Mouse (Mus musculus) embryonic facial prominence, embryonic 14.5 days (tissue): ENCODE results near the gene Dtx3l. TPM values are rescaled to one million over a fixed set of nuclear protein-coding genes. Genes with fewer than 3 reads are reported as not detected.
A peak's percentile ranks its signal among the peaks of the same experiment; 100 is the strongest.
"Not testable (repeated sequence)": the region's sequence is repeated elsewhere in the genome, so short reads cannot be mapped to it uniquely, and the experiment has no call there.

Experiments used
- ATAC-seq: fragments of 200-750 bp; cut with Nextera tagmentation; 2 replicates; pipeline ENCODE4 v1.8.0; 2017; ENCODE audit warnings: low read depth, moderate number of reproducible peaks, moderate TSS enrichment
- DNase-seq: peaks from one replicate; pipeline ENCODE4 v3.0.0-alpha.2; 2015; ENCODE audit warnings: low spot score
- H3K27ac ChIP-seq: fragments of 300-500 bp; sonication (generic); replicated peaks from 2 replicates; pipeline ENCODE4 v1.5.1; 2014; ENCODE audit warnings: low read depth, mild to moderate bottlenecking, low read length, moderate library complexity
- H3K27me3 ChIP-seq: fragments of 300-500 bp; sonication (generic); replicated peaks from 2 replicates; pipeline ENCODE4 v1.6.1; 2014; ENCODE audit warnings: low read length; ENCODE audit not compliant: control insufficient read depth, insufficient read depth
- H3K36me3 ChIP-seq: fragments of 300-500 bp; sonication (generic); 2 replicates; pipeline ENCODE4 v1.6.1; 2014; ENCODE audit warnings: low read length, mixed read lengths; ENCODE audit not compliant: control insufficient read depth, insufficient read depth
- H3K4me1 ChIP-seq: fragments of 300-500 bp; sonication (generic); 2 replicates; pipeline ENCODE4 v1.6.1; 2014; ENCODE audit warnings: antibody characterized with exemption, low read length; ENCODE audit not compliant: control insufficient read depth, insufficient read depth
- H3K4me2 ChIP-seq: fragments of 300-500 bp; sonication (generic); 2 replicates; pipeline ENCODE4 v1.6.1; 2014; ENCODE audit warnings: low read depth, mild to moderate bottlenecking, low read length, moderate library complexity, mixed read lengths
- H3K4me3 ChIP-seq: fragments of 300-500 bp; sonication (generic); 2 replicates; pipeline ENCODE4 v1.5.1; 2014; ENCODE audit warnings: low read depth, mild to moderate bottlenecking, low read length
- H3K9ac ChIP-seq: fragments of 300-500 bp; sonication (generic); 2 replicates; pipeline ENCODE4 v1.6.1; 2014; ENCODE audit warnings: low read depth, mild to moderate bottlenecking, low read length, moderate library complexity, mixed read lengths
- H3K9me3 ChIP-seq: fragments of 300-500 bp; sonication (generic); 2 replicates; pipeline ENCODE4 v1.6.1; 2016; ENCODE audit warnings: low read length; ENCODE audit not compliant: control insufficient read depth
- WGBS: fragments of 180-500 bp; shearing (Covaris S2); extraction: QIAGEN DNeasy Blood & Tissue Kit; methylation state at CpG from one replicate; pipeline ENCODE4 v1.1.7; 2014; 5-methylcytosine and 5-hydroxymethylcytosine counted together
- polyA plus RNA-seq: library from polyadenylated mRNA; unstranded; fragments of >200 nt; fragmentation: Nextera tagmentation; extraction: Ambion mirVana; gene quantifications from 2 replicates; pipeline ENCODE4 v1.2.1, GENCODE M21; 2014

Dtx3l gene
- polyA plus RNA-seq, result 4.3 and 4.5 TPM in 2 replicates

DNA sequence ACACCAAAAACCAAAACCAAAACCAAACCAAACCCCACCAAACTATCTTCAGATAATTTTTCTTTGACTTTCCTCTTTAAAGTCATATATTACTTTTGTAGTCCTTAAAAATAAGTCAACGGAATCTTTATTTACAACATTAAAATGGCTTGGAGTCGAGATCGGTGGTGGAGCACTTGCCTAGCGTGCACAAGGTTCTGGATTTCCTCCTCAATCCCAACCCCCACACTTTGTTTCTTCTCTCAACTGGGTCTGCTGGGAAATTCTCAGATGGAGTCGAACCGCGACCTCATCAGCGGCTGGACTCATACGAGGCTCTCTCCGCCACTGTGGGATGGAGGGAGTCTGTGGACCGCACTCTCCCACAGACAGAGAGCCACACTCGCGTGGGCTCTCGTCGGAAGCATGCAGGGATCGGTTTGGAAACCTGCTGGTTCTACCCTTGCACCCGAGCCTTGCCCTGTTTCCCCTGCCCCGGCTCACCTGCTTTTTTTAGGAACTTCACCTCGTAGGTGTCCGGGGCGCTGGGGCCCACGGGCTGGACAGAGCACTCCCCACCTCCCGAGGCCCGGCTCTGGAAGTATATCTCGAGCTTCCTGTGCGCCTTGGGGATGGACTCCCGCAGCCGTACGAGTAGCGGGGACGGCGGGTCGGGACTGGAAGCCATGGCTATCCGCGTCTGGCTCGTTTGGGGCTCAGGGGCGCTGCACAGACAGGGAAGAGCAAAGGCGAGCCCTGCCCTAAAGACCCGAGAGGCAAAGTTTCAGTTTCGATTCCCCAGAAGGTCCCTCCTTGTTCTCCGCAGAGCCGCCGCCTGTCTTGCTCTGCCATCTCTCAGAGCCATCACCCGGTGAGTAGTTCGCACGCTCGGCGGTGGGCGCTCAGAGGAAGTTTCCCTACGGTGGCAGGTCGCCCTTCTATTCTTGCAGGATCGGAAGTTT is at the start of gene Dtx3l, which contains the start of gene Parp9:
Gene Dtx3l (minus strand): TSS at position 941 of the 941 bp plus-strand sequence.
Gene Parp9 (plus strand): TSS at position 260 of the 941 bp plus-strand sequence.
- Histone ChIP-seq H3K36me3 (no peaks in the 10 kb centered on the region), H3K9me3 (no peaks in the 10 kb centered on the region), H3K4me2 (peak within 1 kb of the TSS; percentile 73), H3K4me3 (peak within 1 kb of the TSS; percentile 61), H3K27me3 (no peaks in the 10 kb centered on the region), H3K4me1 (peaks cover 3% of the 10 kb centered on the region; the same call in 1 of the 2 replicates), H3K27ac (no peak within 1 kb of the TSS), H3K9ac (peak within 1 kb of the TSS; percentile 66)
- peak; percentile 45 for DNase-seq
- peak; percentile 54 for ATAC-seq
- WGBS, result 2% methylated on average over 52 of the region's 52 CpGs

DNA sequence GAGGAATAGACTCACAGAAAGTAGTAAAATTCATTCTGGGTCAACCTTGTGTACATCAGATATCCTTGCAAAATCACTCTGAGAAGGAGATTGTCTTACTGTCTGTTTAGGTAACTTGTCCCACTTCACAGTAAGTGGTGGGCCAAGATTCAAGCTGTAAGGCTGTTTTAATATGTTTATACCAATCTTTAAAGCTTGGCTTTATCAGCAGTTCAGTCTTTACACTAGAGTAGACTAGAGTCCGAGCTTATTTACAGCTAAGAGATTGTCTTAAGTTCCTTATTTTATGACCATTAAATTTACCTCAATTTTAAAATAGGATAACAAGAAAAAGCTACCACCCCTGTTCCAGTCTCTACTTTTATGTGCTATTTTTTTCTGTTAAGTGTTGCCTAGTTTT is 49.0 kb upstream of the Dtx3l start:
- 92% methylated on average over 1 of the region's 1 CpGs for WGBS
- H3K9me3 ChIP-seq, result no peaks in the 10 kb centered on the region
- H3K4me2 ChIP-seq, result no peak overlapping the region
- peaks cover 5% of the 10 kb centered on the region; the same call in 1 of the 2 replicates for H3K36me3 ChIP-seq
- H3K27me3 ChIP-seq, result no peaks in the 10 kb centered on the region
- no peak overlapping the region for H3K27ac ChIP-seq
- ATAC-seq (no peak), DNase-seq (no peak)
- no peak overlapping the region for H3K9ac ChIP-seq
- no peak overlapping the region for H3K4me3 ChIP-seq
- peaks cover 7% of the 10 kb centered on the region for H3K4me1 ChIP-seq

DNA sequence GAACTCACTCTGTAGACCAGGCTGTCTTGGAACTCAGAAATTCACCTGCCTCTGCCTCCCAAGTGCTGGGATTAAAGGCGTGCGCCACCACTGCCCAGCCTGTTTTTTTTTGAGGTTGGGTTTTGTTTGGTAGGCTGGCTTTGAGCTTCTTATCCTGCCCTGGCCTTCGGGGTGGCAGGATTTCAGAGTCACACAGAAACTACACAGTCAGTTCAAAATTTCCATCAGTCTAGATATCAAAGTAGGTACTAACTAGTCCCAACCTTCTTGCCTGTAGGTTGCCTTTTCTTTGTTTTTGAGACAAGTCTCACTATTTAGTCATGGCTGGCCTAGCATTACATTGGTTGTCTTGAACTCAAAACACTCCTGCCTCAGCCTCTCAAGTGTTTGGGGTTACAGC is 45.5 kb upstream of the Dtx3l start:
- Histone ChIP-seq H3K27me3 (no peaks in the 10 kb centered on the region), H3K4me3 (peak overlapping the region; percentile 79), H3K36me3 (peaks cover 3% of the 10 kb centered on the region; the same call in 1 of the 2 replicates), H3K4me2 (peak overlapping the region; percentile 74), H3K4me1 (peaks cover 7% of the 10 kb centered on the region), H3K9me3 (no peaks in the 10 kb centered on the region), H3K9ac (0 out of 2 replicates have a peak overlapping the region, but pooled peaks have one; percentile 95), H3K27ac (no peak overlapping the region)
- ATAC-seq (no peak), DNase-seq (no peak)
- 71% methylated on average over 3 of the region's 3 CpGs for WGBS

DNA sequence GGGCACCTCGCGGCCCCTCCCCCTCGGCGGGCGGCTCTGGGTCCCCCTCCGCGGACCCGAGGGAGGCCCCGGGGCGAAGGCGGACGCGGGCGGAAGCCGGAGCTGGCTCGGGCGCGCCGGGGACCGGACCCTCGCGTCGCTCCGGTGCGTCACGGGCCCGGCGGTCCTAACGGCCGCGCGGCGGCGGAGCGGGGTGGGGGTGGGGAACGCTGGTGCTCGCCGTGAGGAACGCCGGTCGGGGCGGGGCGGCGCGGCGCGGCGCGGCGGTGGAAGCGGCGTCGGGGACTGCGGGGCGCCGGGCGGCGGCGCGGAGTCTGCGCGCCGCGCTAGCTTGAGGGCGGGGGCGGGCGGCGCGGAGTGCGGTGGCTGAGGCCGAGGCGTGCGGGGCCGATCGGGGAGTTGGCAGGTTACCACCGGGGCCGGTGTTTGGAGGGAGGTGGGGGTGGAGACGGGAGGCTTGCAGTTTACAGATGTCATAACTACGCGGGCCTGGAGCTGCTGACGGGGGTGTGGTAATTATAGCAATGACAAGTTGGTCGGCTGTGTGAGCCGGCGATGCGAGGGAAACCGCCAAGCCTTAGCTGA is 44.7 kb upstream of the Dtx3l start:
- Histone ChIP-seq H3K9me3 (no peaks in the 10 kb centered on the region), H3K27me3 (no peaks in the 10 kb centered on the region), H3K4me3 (peak overlapping the region; percentile 79), H3K4me2 (peak overlapping the region; percentile 74), H3K27ac (peak overlapping the region; percentile 99), H3K9ac (peak overlapping the region; percentile 95), H3K36me3 (no peaks in the 10 kb centered on the region), H3K4me1 (peaks cover 7% of the 10 kb centered on the region)
- DNase-seq (peak; percentile 85), ATAC-seq (peak; percentile 70)
- WGBS, result 0% methylated on average over 18 of the region's 86 CpGs

DNA sequence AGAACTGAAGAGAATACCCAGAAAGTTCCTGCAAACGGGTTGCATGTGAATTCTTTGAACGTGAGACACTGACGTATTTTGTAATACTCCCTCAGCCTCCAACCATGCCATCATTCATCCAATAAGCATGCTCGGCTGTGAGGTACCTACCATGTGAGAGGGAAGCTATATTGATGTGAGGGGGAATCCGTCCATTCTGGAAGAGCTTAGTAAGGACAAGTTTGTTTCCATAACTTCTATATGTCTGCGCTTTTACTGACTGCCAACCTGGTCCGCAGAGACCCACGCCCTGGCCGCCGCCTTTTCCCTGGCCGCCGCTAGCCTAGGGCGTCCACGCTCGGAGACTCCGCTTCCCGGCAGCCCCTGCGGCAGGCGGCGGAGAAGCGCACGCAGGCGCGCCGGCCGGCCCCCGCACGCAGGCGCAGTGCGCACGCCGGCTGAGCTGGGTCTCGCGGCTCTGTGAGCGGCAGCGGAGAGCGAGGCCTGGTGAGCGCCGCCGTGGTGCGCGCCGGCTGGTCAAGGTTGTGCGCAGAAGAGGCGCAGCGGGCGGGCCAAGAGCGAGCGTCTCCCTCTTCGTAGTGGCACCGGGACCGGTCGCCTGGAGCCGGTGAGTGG is 44.1 kb upstream of the Dtx3l start:
- no peaks in the 10 kb centered on the region for H3K27me3 ChIP-seq
- H3K9me3 ChIP-seq, result no peaks in the 10 kb centered on the region
- no peaks in the 10 kb centered on the region for H3K36me3 ChIP-seq
- peak overlapping the region; percentile 79 for H3K4me3 ChIP-seq
- peak; percentile 96 for DNase-seq
- peak overlapping the region; percentile 74 for H3K4me2 ChIP-seq
- H3K27ac ChIP-seq, result peak overlapping the region; percentile 99
- WGBS, result 0% methylated on average over 22 of the region's 54 CpGs
- H3K4me1 ChIP-seq, result peaks cover 7% of the 10 kb centered on the region
- peak; percentile 96 for ATAC-seq
- peak overlapping the region; percentile 95 for H3K9ac ChIP-seq

DNA sequence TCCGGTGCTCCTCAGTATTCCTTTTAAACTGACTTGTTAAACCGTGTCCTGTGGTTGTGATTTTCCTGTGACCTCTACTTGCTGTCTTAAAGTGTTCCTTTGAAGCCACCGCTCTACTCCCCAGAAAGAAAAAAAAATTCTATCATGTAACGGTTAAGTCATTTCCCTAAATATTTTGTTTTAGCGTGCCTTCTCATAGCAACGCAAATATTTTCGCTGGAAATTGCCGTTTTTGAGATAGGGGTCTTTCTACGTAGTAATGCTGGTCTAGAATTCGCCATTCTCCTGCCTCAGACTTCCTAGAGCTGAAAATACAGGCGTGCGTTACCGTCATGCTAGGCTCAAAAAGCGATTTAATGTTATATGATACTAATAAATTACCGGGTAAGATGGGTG is 43.6 kb upstream of the Dtx3l start:
- Histone ChIP-seq H3K36me3 (no peaks in the 10 kb centered on the region), H3K27me3 (no peaks in the 10 kb centered on the region), H3K4me3 (peak overlapping the region; percentile 79), H3K9me3 (no peaks in the 10 kb centered on the region), H3K9ac (peak overlapping the region; percentile 95), H3K27ac (peak overlapping the region; percentile 99; the same call in 1 of the 2 replicates), H3K4me1 (peaks cover 7% of the 10 kb centered on the region), H3K4me2 (peak overlapping the region; percentile 74)
- WGBS, result 2% methylated on average over 15 of the region's 15 CpGs
- DNase-seq, result peak; percentile 8
- peak; percentile 1; the same call in 1 of the 2 replicates for ATAC-seq

DNA sequence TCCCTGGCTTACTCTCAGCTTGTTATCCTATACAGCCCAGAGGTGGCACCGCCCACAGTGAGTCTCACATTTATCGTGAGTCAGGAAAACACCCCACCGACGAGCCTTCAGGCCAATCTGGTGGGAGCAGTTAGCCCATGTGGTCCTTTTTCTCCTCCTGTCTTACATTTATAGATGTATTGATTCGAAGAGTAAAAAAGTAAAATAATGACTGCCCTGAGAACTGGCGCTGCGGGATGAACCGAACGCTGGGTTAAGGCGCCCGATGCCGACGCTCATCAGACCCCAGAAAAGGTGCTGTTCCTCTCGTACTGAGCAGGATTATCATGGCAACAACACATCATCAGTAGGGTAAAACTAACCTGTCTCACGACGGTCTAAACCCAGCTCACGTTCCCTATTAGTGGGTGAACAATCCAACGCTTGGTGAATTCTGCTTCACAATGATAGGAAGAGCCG is 42.4 kb upstream of the Dtx3l start:
- DNase-seq, result peak; percentile 98
- Histone ChIP-seq H3K27me3 (no peaks in the 10 kb centered on the region), H3K27ac (no peak overlapping the region), H3K9me3 (no peaks in the 10 kb centered on the region), H3K4me1 (peaks cover 2% of the 10 kb centered on the region), H3K9ac (no peak overlapping the region), H3K4me2 (no peak overlapping the region), H3K36me3 (no peaks in the 10 kb centered on the region), H3K4me3 (no peak overlapping the region)
- ATAC-seq, result peak; percentile 88
- WGBS, result 47% methylated on average over 19 of the region's 19 CpGs

DNA sequence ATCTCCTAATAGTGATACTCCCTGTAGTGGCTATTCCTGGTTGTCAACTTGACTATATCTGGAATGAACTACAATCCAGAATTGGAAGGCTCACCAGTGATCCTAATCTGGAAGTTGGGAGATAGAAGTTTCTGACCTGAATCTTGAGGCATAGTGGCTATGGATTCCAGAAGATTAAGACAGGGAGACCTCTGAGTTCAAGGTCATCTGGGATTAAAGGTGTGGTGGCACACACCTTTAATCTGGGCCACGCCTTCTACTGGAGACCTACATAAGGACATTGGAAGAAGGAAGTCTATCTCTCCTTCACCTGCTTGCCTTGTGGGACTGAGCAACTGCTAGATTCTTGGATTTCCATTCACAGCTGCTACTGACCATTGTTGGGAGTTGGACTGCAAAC is 39.5 kb upstream of the Dtx3l start, which contains the start of gene Kpna1:
Gene Kpna1 (plus strand): TSS at position 301 of the 400 bp plus-strand sequence.
- H3K4me1 ChIP-seq, H3K36me3 ChIP-seq, DNase-seq, H3K9me3 ChIP-seq, H3K4me3 ChIP-seq, H3K27ac ChIP-seq, H3K27me3 ChIP-seq, ATAC-seq, H3K9ac ChIP-seq, H3K4me2 ChIP-seq: not testable (repeated sequence)
- 78% methylated on average over 1 of the region's 1 CpGs for WGBS
